Mouse (Mus musculus) bone marrow macrophage, adult 2 months (primary cell): ENCODE results near the gene Npm3.

ENCODE experiments used
- CTCF ChIP-seq: IDR thresholded peaks from 2 replicates; pipeline ENCODE4 v1.5.1; 2012; ENCODE audit warnings: low read depth, mild to moderate bottlenecking, low read length, moderate library complexity
- POLR2A ChIP-seq: IDR thresholded peaks from 2 replicates; pipeline ENCODE4 v1.6.1; 2012; ENCODE audit warnings: mild to moderate bottlenecking, low read depth, low read length, borderline replicate concordance

- no peak for TF ChIP-seq CTCF
- TF ChIP-seq POLR2A, result no peak
Observed at GRCm38 (mm10) chr19:45787450-45787849, 38.1 kb upstream of the Npm3 start.
